Mouse (Mus musculus) brain, adult 2 months (tissue): ENCODE data around the gene Fcrl1.
"Not testable (repeated sequence)": the region's sequence is repeated elsewhere in the genome, so short reads cannot be mapped to it uniquely, and the experiment has no call there.

Source experiments
- DNase-seq: peaks from one replicate; pipeline ENCODE4 v3.0.0; 2011; ENCODE audit warnings: low read depth, low spot score

Gene Fcrl1

DNA sequence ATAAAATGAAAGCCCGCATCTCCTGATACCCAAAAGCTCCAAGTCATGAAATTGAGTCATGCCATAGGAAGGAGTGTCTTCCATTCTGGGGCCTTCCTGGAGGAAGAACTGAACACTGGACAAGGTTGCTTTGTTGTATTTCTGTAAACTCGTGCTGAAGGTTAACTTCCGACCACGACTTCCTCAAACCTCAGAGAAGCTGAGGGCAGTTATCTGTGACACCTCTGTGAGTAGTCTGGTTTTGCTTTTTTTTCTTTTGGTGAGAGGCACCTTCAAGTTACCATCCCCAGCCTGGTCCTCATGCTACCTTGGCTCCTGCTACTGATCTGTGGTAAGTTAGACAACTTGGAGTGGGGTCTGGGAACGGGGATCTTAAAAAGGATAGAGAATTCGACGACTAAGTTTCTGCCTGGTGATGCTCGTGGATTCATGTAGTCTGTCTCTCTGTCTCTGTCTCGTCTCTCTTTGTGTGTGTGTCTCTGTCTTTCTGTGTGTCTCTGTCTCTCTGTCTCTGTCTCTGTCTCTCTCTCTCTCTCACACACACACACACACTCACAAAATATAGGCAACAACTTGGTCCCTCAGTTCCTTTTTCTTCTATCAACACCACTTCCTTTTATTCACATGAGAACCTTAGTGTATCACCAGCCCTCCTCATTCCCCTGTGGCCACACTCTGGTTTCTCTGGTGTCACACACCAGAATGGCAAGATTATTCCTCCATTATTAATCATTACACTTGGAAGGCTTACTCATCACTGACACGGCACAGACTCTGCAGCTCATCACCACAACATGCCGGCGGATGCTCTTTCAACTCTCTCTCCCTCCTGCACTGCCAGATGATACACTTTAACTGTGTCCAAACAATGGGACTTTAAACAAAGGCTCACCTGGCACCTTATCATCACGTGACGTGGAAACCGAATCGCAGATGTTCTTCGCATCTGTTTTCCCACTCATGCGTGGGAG is at the start of gene Fcrl1:
Fcrl1 (plus strand) TSS at position 193 of the 971 bp plus-strand sequence.
- DNase-seq, result peak; percentile 7

DNA sequence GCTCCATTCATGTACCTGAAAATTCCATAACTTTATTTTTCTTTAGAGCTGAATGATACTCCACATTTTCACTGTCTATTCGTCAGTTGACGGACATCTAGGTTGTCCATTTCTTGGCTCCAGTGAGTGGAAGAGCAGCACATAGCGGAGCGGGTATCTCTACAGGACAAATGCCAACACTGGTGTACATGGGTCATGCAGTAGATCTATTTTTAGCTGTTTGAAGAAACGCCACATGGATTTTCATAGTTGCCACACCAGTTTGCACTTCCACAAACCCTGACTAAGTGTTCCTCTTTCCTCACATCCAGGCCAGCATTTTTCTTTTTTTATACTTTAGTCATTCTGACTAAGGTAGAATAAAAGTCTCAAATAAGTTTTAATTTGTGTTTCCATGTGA is 38.3 kb upstream of the Fcrl1 start:
- DNase-seq, result no peak

DNA sequence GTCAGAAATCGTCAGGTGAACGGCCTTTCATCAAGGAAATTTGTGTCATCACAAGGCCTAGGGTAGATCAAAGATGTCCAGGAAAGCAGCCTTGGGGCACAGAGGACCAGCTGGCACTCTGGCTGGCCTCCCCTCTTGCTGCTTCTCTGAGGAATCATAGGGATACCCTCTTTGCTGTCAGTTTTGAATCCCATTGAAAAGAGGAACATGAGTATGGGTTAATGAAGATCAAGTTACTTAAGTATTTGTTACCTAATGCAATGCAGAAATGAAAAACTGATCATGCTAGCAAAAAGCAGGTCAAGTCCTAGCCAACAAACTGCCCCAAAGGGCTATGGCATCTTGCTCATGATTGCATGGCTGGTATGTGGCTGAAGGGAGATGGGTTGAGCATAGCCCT is 25.2 kb upstream of the Fcrl1 start:
- not testable (repeated sequence) for DNase-seq

DNA sequence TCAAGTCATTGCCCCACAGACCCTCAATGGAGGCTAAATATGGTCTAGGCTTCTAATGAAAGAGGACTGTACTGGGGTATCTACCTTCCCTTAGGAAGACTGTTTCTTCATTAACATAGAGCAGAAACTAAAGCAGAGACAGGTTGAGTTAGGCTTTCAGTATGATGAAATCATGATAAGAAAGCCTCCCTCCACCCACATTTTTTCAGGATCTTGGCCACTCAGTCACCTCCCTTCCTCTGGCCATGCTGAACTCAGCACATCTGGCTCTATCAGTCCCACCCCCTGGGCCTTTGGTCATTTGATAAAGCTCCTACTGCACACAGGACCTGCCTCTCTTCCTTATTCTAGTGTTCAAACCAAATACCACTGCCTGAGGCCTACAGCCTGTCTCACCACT is 18.6 kb upstream of the Fcrl1 start, which contains the start of gene Cd5l:
Cd5l (plus strand) TSS at position 301 of the 400 bp plus-strand sequence.
- no peak for DNase-seq

DNA sequence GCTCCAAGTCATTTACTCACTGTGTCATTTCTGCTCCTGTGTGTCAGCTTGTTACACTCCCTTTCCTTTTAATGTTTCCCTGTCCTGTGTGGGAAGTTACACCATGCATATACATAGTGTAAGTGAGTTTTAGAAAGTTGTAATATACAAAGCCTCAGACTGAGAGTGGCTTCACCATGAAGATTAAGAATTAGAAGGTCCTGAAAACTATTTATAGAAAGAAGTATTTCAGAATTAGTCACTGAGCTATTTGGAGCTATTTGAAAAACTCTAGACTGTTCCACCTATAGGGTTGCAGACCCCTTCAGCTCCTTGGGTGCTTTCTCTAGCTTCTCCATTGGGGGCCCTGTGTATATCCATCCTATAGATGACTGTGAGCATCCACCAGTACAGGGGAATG is 17.0 kb upstream of the Fcrl1 start:
- no peak for DNase-seq

DNA sequence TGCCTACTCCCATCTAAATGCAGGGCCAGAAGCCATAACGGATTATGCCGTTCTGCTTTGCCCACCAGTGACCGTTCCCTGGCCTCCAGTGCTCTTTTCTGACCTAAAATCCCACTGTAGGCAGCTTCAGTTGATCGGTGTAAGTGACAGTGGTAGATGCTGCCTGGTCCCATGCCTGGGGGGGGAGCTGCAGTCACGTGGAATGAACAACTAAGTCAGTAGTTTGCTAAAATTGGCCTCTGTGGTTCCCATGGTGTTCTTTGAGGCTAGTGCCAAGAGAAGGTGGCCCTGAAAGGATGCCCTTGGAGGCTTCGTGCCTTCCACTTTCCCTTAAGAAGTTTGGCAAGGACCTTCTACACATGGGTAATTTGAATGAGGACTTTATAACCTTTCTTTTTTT is 15.7 kb upstream of the Fcrl1 start:
- no peak for DNase-seq

DNA sequence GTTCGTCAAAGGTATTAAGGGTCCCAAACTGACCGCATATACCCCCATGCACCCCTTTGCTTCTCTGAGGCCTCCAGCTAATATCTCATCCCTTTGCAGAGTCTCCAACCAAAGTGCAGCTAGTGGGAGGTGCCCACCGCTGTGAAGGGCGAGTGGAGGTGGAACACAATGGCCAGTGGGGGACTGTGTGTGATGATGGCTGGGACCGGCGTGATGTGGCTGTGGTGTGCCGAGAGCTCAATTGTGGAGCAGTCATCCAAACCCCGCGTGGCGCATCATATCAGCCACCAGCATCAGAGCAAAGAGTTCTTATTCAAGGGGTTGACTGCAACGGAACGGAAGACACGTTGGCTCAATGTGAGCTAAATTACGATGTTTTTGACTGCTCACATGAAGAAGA is 10.5 kb upstream of the Fcrl1 start:
- DNase-seq, result no peak

DNA sequence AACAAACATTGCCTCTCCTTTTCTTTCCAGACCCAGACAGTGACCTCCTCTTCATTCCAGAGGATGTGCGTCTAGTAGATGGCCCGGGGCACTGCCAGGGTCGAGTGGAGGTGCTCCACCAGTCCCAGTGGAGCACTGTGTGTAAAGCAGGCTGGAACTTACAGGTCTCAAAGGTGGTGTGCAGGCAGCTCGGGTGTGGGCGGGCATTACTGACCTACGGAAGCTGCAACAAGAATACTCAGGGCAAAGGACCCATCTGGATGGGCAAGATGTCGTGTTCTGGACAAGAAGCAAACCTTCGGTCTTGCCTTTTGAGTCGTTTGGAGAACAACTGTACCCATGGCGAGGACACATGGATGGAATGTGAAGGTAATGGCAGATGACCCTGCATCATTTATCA is 8.7 kb upstream of the Fcrl1 start:
- no peak for DNase-seq

DNA sequence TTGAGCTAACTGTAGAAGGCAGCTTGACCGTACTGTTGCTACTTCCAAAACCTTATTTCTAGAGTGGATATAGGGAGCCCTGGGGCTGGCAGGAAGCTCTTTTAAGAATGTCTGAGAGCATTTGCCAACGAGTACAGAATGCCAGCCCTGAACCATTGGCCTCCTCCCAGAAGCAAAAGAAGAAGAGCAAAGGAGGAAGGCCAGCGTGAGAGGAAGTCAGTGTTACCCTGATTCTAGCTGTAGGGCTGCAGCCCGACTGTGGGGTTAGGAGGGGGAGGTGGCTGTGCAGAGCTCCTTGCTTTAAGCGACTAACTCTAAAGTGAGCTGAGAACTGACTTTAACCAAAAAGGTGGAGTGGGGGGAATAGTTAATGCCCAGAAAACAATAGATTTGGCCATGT is 7.0 kb upstream of the Fcrl1 start:
- peak; percentile 11 for DNase-seq

DNA sequence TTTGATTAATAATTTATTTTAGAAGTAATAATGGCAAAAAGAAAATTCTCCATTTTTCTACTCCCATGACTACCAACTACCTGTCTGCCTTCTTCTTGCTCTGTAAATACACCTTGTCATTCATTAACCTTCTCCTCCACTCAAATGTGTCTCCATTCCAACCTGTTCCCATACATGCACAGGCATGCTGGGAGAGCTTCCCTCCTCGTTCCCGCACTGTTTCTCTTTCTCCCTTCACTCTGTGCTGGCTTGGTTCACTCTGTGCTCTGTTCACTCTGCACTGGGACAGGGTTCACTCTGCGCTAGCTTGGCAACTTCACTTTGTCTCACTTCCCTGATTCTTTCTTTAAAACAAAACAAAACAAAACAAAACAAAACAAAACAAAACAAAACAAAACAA is 1.0 kb downstream of the Fcrl1 start:
- DNase-seq, result peak; percentile 3

DNA sequence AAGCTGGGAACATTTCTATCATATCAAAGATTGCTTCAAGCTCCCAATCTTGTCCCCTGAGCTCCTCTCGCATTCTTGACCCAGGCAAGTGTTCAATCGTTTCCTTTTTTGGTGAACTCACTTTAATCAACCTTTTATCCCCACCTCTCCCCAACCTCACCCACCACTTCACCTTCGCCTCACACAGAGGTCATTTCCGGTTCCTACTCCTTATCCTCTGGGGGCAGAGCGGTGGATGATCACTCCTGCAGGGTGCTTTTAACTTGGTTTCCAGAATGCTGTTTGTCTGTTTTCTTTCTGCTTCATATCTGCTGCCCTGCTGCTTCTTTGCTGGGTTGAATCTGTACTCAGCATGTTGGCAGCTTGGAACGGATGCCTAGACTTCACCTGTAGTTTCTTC is 1.5 kb downstream of the Fcrl1 start:
- no peak for DNase-seq

DNA sequence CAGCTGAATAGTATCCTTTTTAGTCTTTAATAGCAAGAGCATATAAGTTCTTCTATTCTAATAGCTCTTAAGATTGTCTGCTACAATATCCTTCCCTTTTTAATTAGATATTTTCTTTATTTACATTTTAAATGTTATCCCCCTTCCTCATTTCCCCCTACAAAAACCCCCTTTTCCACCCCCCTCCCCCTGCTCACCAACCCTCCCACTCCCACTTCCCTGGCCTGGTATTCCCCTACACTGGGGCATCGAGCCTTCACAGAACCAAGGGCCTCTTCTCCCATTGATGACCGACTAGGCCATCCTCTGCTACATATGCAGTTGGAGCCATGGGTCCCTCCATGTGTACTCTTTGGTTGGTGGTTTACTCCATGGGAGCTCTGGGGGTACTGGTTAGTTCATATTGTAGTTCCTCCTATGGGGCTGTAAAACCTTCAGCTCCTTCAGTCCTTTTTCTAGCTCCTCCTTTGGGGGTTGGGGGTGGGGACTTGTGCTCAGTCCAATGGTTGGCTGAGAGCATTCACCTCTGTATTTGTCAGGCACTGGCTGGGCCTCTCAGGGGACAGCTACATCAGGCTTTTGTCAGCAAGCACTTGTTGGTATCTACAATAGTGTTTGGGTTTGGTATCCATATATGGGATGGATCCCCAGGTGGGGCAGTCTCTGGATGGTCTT is 3.6 kb downstream of the Fcrl1 start:
- DNase-seq, result not testable (repeated sequence)

DNA sequence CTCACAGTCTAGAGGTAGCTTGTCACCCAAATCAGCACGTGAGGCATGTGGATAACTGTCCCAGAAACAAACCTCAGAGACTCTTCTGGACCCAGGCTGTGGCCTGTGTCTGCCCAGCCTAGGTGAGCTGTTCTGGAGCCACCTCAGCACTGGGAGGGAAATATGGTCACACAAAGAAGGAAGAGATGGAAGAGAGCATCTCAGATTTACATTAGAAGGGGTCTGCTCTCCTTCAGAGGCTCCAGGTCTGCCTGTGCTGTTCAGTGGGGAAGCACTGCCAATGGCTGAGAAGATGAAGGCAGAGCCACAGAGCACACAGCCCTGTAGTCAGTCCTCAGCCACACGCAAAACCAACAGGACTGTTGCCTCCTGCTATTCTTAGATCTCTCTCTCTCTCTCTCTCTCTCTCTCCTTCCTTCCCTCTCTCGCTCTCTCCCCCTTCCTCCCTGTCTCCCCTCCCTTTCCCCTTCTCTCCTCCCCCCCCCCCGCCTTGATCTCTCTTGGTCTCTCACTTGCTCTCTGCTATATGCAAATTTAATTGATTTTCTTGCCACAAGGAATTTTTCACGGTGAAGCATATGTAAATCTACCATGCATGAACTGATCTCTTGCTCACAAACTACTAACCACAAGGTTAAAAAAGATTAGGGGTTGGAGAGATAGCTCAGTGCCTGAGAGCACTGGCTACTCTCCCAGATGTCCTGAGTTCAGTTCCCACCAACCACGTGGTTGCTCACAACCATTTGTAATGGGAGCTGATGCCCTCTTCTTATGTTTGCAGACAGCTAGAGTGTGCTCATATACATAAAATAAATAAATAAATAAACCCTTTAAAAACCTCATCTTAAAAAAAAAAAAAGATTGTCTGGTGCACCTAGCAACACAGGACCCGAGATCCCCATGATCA is 5.9 kb downstream of the Fcrl1 start:
- no peak for DNase-seq

DNA sequence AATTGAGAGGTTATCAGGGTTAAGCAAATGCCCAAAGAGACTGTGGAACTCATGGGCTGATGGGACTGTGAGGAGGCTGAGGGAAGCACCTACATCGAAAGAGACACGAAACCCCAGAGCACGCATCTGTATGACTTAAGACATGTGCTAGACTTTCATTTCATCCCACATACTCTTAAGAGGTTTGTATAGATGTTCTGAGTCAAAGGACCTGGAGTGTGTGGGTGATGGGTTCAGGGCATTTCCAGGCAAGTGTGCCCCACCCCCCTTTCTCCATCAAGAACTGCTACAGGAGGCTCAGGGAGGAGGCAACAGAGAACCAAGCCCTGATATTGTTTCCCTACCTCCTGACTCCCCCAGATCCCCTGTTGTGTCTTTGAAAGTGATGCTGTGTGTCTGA is 7.1 kb downstream of the Fcrl1 start:
- no peak for DNase-seq

DNA sequence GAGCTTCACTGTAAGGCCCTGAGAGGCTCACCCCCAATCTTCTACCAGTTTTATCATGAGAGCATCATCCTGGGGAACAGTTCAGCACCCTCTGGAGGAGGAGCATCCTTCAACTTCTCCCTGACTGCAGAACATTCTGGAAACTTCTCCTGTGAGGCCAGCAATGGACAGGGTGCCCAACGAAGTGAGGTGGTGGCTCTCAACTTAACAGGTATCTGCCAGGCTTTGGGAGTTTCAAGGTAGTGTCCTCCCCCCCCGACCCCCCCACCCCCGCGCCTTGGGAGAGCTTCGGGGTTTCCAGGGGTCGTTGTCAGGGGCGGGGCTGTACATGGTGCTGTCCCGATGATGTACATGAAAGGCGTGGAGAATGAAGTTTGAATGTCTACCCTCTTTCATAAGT is 8.9 kb downstream of the Fcrl1 start:
- no peak for DNase-seq

DNA sequence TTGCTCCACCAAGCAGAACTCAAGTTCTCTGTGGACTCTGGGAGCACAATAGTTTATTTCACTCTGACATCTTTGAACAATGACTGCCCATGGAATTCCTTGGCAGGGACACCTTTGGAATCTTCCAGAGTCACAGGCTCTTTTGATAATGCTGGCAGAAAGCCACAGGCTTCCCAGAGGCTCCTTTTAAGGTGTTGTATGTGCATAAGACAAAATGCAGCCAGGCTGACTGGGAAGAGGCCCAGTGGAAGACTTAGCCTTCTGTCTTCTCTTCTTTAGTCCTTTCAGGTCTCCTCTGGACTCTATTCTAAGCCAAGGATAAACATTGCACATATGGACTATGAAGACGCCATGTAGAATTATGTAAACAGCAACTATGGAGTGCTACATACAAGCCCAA is 14.7 kb downstream of the Fcrl1 start:
- no peak for DNase-seq

DNA sequence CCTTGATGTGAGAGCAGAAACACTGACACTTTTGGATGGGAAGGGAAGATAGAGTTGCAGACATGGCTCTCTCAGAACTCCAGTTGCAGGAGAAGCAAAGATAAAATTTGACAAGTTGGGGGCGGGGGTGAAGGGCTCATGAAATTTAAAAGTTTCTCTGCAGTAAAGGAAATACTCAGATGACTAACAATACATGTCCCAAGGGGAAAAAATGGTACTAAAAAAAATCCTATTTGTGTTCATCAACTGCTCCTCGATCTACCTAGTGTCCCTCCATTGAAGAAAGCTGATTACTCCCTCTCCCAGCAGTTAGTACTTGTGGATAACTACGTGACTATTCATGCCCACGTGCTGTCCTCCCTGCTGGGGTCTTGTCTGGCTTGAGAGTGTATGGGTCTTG is 22.6 kb downstream of the Fcrl1 start:
- DNase-seq, result no peak

DNA sequence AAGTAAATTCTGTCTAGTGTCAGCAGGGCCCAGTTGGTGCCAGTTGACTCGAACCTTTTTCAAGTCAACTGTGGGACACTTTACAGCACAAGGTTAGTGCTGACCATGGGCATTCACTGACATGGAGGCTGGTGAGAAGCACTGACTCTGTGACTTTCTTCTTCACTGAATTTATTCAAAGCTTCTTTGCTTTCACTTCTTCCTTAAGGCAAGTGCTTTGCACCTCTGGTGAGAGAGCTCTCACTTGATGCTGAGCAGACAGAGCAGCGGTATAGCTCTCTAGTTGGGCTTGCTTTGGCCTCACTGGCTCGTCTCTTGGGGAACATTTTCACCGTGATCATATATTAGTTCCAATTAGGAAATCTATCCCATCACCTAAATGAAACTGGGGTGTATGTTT is 23.7 kb downstream of the Fcrl1 start:
- no peak for DNase-seq

DNA sequence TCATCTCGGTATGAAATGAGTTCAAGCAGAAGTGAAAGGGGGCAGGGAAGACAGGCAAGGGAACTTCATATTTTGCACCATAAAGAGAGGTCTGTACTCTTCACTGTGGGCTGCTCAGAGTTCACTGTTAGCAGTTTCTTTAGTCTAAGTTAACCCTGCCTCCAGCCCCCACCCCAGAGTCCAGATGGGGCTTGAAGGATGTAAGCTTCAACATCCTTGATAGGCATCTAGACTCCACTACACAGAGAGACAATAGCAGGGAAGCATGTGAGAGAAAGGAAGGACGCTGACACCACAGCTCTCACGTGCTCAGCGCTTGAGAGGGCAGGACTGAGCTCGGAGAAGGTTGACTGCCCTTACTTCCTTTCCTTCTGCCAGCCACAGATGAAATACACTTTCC is 25.1 kb downstream of the Fcrl1 start:
- DNase-seq, result no peak

DNA sequence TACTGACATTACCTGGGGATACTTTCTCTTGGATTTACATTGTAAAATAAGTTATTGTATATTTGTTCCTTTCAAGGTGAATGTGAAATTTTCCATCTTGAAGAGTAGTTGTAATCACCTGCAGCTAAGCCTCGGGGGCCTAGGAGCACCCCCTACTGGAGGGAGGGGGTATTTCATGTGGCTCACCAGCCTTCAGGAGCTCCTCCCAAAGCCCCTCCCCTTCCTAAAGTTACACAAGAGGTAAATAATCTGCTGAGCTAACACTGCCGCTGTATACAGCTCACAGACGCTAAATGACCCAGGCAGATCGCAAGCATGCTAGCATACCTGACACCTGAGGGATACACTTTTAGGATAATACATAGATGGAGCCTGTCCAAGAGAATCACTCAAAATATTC is 32.0 kb downstream of the Fcrl1 start:
- DNase-seq, result no peak

DNA sequence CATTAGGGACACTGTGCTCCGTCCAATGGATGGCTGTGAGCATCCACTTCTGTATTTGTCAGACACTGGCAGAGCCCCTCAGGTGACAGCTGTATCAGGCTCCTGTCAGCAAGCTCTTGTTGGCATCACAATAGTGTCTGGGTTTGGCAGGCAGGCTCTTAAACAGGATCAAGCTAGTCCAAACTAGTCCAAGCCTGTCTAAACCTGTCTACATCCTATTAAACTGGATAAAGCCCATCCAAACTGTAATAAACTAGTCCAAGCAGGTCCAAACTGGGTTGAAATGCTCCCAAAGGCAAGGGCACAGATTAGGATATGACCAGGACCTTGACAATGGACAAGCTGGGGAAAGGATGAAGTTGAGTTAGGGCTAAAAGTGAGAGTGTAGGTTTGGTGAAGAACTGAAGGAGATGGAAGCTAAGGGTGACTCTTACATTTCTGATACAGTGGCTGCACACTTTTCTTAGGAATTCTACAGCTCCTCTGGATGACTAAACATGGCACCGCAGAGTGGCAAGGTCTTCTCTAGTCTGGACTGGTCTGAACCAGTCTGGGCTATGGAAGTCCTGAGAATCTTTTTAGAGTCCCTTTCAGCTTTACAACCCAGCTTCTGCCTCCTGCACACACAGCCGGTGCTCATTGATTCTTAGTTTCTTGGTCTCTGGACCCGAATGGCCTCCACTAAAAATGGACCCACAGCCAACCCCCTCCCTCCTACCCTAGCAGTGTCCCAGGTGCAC is 33.2 kb downstream of the Fcrl1 start:
- DNase-seq, result no peak
